Mouse (Mus musculus) hindbrain, embryonic 15.5 days (tissue): ENCODE measurements around the gene Prrg2. TPM values are rescaled to one million over a fixed set of nuclear protein-coding genes. Genes with fewer than 3 reads are reported as not detected.
"Not testable (repeated sequence)": the region's sequence is repeated elsewhere in the genome, so short reads cannot be mapped to it uniquely, and the experiment has no call there.

Source experiments
- ATAC-seq: fragments of 200-750 bp; cut with Nextera tagmentation; 2 replicates; pipeline ENCODE4 v1.8.0; 2017; ENCODE audit warnings: low read depth, moderate number of reproducible peaks, moderate TSS enrichment; ENCODE audit not compliant: low FRiP score
- H3K27ac ChIP-seq: fragments of 300-500 bp; sonication (generic); replicated peaks from 2 replicates; pipeline ENCODE4 v1.5.1; 2015; ENCODE audit warnings: mild to moderate bottlenecking, inconsistent platforms
- H3K27me3 ChIP-seq: fragments of 300-500 bp; sonication (generic); 2 replicates; pipeline ENCODE4 v1.6.1; 2015; ENCODE audit warnings: control low read depth, inconsistent platforms
- H3K36me3 ChIP-seq: fragments of 300-500 bp; sonication (generic); 2 replicates; pipeline ENCODE4 v1.6.1; 2015; ENCODE audit warnings: control low read depth, inconsistent platforms
- H3K4me1 ChIP-seq: fragments of 300-500 bp; sonication (generic); replicated peaks from 2 replicates; pipeline ENCODE4 v1.6.1; 2015; ENCODE audit warnings: control low read depth, inconsistent platforms
- H3K4me2 ChIP-seq: fragments of 300-500 bp; sonication (generic); 2 replicates; pipeline ENCODE4 v1.6.1; 2015; ENCODE audit warnings: moderate library complexity, mild to moderate bottlenecking, inconsistent platforms
- H3K4me3 ChIP-seq: fragments of 300-500 bp; sonication (generic); 2 replicates; pipeline ENCODE4 v1.5.1; 2015; ENCODE audit warnings: mild to moderate bottlenecking, inconsistent platforms
- H3K9ac ChIP-seq: fragments of 300-500 bp; sonication (generic); 2 replicates; pipeline ENCODE4 v1.6.1; 2015; ENCODE audit warnings: inconsistent platforms
- H3K9me3 ChIP-seq: fragments of 300-500 bp; sonication (generic); 2 replicates; pipeline ENCODE4 v1.6.1; 2016; ENCODE audit warnings: control low read depth, inconsistent platforms
- WGBS: fragments of 180-500 bp; shearing (Covaris S2); methylation state at CpG from one replicate; pipeline ENCODE4 v1.1.7; 2015; 5-methylcytosine and 5-hydroxymethylcytosine counted together
- polyA plus RNA-seq: library from polyadenylated mRNA; unstranded; fragments of >200 nt; fragmentation: Nextera tagmentation; extraction: Ambion mirVana; gene quantifications from 2 replicates; pipeline ENCODE4 v1.2.1, GENCODE M21; 2015

The Prrg2 gene
- polyA plus RNA-seq, 1 experiment from 2014 or later, result 16.3 TPM

DNA sequence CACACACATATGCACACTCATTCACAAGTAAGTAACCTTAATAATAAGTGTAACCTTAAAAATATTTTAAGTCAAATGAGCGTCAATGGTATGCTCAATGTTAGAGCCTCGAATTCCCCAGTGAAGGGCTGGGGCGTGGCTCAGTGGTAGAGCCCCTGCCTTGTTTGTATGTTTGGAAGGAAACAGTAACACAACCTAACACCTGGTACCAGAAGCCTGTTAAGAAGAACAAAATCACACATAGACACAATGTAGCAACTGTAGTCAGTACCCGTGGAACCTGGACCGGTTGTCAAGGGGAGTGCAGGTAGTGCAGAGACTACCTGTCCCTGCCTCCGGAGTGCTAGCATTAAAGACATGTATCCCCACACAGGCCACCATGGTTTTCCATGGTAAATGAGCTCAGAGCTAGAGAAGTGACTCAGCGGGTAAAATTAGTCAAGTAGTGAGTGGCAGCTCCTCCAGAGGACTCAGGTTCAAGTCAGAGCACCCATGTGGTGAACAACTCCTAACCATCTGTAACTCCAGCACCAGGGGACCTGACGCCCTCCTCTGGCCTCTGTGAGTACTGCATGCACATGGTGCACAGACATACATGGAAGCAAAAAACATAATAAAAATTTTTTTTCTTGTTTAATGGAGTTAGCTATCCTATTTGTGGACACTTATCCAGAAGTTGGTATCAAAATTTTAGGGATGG lies 36.2 kb upstream of the Prrg2 start:
- no peak for ATAC-seq
- Histone ChIP-seq H3K27ac (no peak overlapping the region), H3K4me2 (no peak overlapping the region), H3K9me3 (no peaks in the 10 kb centered on the region), H3K27me3 (no peaks in the 10 kb centered on the region), H3K4me1 (no peaks in the 10 kb centered on the region), H3K4me3 (no peak overlapping the region), H3K9ac (no peak overlapping the region), H3K36me3 (no peaks in the 10 kb centered on the region)
- WGBS, result 87% methylated on average over 8 of the region's 8 CpGs

DNA sequence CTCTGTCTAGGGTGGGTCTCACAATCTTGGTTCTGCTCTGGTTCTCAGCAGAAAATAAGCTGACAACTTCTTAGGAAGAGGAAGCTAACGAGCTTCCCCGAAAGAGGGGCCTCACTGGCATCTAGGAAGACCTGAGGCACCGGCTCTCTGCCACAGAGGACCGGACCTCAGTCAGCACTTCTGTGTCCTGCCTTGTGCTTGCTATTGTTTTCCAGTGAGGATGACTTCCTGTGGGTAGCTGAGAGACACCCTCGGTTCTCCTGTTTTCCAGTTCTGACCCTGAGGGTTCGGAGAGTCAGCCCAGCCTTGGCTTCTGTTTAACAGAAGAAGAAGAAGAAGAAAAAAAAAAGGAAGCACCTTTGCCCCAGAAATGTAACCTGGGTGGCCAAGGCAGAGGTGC lies 35.0 kb upstream of the Prrg2 start:
- ATAC-seq, result no peak
- H3K4me3 ChIP-seq, result no peak overlapping the region
- H3K9ac ChIP-seq, result no peak overlapping the region
- no peak overlapping the region for H3K27ac ChIP-seq
- no peaks in the 10 kb centered on the region for H3K9me3 ChIP-seq
- H3K36me3 ChIP-seq, result no peaks in the 10 kb centered on the region
- H3K4me1 ChIP-seq, result no peaks in the 10 kb centered on the region
- 85% methylated on average over 6 of the region's 6 CpGs for WGBS
- no peak overlapping the region for H3K4me2 ChIP-seq
- H3K27me3 ChIP-seq, result no peaks in the 10 kb centered on the region

DNA sequence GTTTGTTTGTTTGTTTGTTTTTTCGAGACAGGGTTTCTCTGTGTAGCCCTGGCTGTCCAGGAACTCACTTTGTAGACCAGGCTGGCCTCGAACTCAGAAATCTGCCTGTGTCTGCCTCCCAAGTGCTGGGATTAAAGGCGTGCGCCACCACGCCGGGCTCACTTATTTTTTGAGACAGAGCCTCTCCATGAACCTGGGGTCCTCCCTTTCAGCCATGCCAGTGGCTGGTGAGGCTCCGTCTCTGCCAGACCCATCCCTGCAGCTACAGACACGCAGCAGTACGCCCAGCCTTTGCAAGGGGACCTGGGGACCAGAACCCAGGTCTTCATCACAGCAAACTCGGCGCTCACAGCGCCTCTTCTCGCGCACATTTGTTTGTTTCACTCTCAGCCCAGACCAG lies 33.5 kb upstream of the Prrg2 start:
- H3K9me3 ChIP-seq, H3K27ac ChIP-seq, H3K36me3 ChIP-seq, H3K9ac ChIP-seq, H3K4me2 ChIP-seq, ATAC-seq, H3K27me3 ChIP-seq, H3K4me3 ChIP-seq, H3K4me1 ChIP-seq: not testable (repeated sequence)
- 94% methylated on average over 14 of the region's 14 CpGs for WGBS

DNA sequence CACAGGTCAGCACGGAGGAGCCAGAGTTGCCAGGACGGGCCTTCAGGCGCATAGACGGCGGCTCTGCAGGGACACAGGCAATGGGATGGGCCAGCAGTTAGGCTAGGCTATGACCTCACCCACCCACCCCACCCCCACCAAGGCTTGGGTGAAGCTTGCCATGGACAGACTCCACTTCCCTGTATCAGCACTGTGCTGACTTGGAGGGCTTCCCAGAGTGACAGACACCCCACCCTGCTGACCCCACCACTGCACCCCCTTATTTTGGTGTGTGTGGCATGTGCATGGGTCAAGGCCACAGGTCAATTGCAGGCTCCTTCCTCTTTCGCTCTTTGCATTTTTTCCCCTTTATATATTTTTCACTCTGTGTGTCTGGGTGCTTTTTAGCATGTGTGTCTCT lies 32.9 kb upstream of the Prrg2 start:
- no peaks in the 10 kb centered on the region for H3K9me3 ChIP-seq
- H3K4me3 ChIP-seq, result no peak overlapping the region
- no peak overlapping the region for H3K27ac ChIP-seq
- ATAC-seq, result no peak
- no peak overlapping the region for H3K9ac ChIP-seq
- peaks cover 5% of the 10 kb centered on the region; the same call in 1 of the 2 replicates for H3K4me1 ChIP-seq
- 83% methylated on average over 6 of the region's 6 CpGs for WGBS
- H3K27me3 ChIP-seq, result no peaks in the 10 kb centered on the region
- no peak overlapping the region for H3K4me2 ChIP-seq
- H3K36me3 ChIP-seq, result no peaks in the 10 kb centered on the region

DNA sequence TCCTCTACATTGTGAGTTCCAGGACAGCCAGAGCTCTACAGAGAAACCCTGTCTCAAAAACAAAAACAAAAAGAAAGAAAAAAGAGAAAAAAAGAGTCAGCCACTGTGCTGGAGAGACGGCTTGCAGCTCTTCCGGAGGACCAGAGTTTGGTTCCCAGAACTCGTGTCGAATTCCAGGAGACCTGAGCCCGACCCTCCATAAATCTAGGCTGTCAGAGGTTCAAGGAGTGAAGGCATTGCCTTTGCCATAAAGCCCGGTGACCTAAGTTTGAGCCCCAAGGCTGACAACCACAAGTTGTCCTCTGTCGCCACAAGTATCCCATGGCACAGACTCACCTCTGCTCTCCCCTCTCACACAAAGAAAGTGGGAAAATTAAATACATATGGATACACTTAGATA lies 31.6 kb upstream of the Prrg2 start:
- Histone ChIP-seq H3K4me1 (peaks cover 5% of the 10 kb centered on the region; the same call in 1 of the 2 replicates), H3K4me2 (no peak overlapping the region), H3K27ac (no peak overlapping the region), H3K9ac (no peak overlapping the region), H3K36me3 (no peaks in the 10 kb centered on the region), H3K27me3 (no peaks in the 10 kb centered on the region), H3K9me3 (no peaks in the 10 kb centered on the region), H3K4me3 (no peak overlapping the region)
- ATAC-seq, result no peak
- 40% methylated on average over 7 of the region's 7 CpGs for WGBS

DNA sequence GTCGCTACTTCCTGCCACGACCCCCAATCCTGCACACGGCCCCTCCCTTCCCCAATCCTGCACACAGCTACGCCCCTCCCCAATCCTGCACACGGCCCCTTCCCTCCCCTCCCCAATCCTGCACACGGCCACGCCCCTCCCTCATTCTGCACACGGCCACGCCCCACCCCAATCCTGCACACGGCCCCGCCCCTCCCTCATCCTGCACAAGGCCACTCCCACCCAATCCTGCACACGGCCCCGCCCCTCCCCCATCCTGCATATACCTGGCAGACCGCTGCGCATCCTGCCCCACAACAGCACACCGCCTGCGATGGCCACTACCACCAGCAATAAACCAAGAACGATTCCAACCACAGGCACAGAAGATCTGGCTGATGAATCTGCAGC lies 31.0 kb upstream of the Prrg2 start:
- no peaks in the 10 kb centered on the region for H3K27me3 ChIP-seq
- no peaks in the 10 kb centered on the region for H3K36me3 ChIP-seq
- no peak overlapping the region for H3K27ac ChIP-seq
- 41% methylated on average over 18 of the region's 18 CpGs for WGBS
- peaks cover 5% of the 10 kb centered on the region; the same call in 1 of the 2 replicates for H3K4me1 ChIP-seq
- no peak overlapping the region for H3K4me2 ChIP-seq
- no peak overlapping the region for H3K9ac ChIP-seq
- ATAC-seq, result no peak
- no peak overlapping the region for H3K4me3 ChIP-seq
- no peaks in the 10 kb centered on the region for H3K9me3 ChIP-seq

DNA sequence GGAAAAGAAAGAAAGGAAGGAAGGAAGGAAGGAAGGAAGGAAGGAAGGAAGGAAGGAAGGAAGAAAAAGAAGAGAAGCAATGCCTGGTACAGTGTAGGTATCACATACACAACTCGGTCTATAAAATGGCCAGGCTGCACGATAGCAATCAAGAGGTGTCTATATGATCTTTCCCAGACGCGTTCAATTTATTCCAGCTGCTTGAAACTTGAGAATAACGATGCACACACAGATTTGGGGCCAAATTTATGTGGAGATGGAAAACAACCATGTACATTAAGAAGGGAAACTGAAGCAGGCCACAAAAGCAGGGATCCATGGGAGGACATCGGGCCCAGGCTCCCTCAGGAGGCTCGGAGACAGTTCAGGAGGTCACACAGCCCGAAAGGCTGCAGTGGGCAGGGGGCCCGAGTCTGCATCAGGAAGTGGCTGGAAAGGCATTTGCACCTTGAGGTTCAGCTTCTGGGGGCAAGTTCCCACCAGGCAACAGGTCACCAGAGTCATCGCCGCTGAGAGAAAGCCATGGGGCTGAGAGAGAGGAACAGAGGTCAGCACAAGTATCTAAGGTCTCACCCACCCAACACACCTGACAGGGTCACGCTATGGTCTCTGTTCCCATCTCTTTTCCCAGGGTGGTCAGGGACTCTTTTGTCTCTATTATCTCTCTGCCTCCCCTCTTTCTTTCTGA lies 30.5 kb upstream of the Prrg2 start:
- Histone ChIP-seq H3K9me3 (no peaks in the 10 kb centered on the region), H3K4me1 (peaks cover 5% of the 10 kb centered on the region; the same call in 1 of the 2 replicates), H3K27me3 (no peaks in the 10 kb centered on the region), H3K4me3 (no peak overlapping the region), H3K4me2 (no peak overlapping the region), H3K36me3 (no peaks in the 10 kb centered on the region), H3K9ac (no peak overlapping the region), H3K27ac (no peak overlapping the region)
- WGBS, result 65% methylated on average over 12 of the region's 12 CpGs
- no peak for ATAC-seq

DNA sequence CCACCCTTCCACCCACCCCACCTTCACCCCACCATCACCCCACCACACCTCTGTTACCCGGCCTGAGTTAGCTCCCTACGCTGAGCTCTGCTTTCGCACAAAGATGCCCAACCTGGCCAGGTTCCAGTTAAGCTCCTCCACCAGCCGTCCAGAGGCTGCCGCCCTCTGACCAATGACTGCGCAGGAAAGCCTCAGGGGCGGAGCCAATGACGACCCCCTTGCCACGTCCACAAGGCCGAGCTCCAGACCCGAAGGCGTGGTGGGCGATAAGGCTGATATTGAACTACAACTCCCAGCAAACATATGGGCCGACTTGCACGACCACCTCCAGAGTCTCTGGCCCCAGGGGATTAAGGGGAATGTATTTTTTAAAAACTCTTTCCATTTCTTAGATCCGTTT lies 29.6 kb upstream of the Prrg2 start, which contains the start of gene Rcn3:
Rcn3 (minus strand) TSS at position 174 of the 400 bp plus-strand sequence.
- Histone ChIP-seq H3K4me1 (peaks cover 5% of the 10 kb centered on the region; the same call in 1 of the 2 replicates), H3K4me2 (peak within 1 kb of the TSS; percentile 64), H3K9me3 (no peaks in the 10 kb centered on the region), H3K4me3 (peak within 1 kb of the TSS; percentile 40), H3K27me3 (no peaks in the 10 kb centered on the region), H3K36me3 (no peaks in the 10 kb centered on the region), H3K27ac (peak within 1 kb of the TSS; percentile 24; the same call in 1 of the 2 replicates), H3K9ac (0 out of 2 replicates have a peak within 1 kb of the TSS, but pooled peaks have one; percentile 35)
- under 1% methylated on average over 16 of the region's 16 CpGs for WGBS
- peak; percentile 92 for ATAC-seq

DNA sequence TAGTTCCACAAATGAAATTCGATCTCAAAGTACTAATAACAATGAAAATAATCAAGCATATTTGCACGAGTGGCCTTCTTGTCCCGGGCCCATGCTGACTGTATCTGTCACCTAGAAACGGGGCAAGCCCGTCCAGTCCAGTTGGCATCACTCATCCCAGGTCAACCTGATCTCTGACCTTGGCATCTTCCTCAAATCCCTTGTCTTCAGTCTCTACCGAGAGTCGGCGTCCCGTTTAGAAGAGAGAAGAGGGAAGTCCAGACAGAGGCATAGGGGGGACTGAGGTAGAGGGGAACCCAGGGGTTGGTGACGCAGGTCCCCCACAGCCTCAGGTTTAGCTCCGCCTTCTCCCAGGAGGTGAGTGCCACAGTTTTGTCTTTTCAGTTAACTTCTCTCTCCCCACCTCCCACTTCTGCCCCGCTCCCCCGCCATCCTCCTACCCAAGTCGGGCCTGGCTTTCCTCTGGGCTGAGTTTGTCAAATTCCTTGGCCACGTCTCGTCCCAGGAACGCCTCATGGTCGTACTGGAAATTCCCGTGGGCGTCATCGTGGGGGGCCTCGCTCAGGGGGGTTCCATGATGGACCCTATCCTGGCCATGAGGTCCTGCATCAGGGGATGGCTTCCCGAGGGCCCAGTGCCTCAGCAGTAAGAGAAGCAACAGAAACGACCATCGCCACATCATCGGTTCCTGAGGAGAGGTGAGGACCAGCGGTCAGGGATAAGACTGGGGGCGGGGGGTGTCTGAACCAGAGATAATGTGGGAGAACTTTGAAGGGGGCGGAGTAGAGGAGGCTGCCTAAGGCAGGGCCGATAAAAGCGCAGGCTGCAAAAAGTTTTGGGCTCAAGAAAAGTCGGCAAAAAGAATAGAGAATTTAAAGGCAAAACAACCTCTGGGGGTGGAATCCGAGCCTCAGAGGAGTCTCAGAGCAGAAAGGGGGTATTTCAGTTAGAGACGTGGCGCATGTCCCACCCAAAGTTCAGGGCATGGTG lies 28.8 kb upstream of the Prrg2 start:
- H3K27me3 ChIP-seq, result no peaks in the 10 kb centered on the region
- ATAC-seq, result peak; percentile 38; the same call in 1 of the 2 replicates
- H3K4me3 ChIP-seq, result peak overlapping the region; percentile 40
- H3K36me3 ChIP-seq, result 0 out of 2 replicates have a peak, but pooled peaks cover 3% of the 10 kb centered on the region
- H3K27ac ChIP-seq, result 0 out of 2 replicates have a peak overlapping the region, but pooled peaks have one; percentile 24
- H3K4me1 ChIP-seq, result peaks cover 5% of the 10 kb centered on the region; the same call in 1 of the 2 replicates
- WGBS, result 18% methylated on average over 35 of the region's 35 CpGs
- peak overlapping the region; percentile 64 for H3K4me2 ChIP-seq
- H3K9ac ChIP-seq, result 0 out of 2 replicates have a peak overlapping the region, but pooled peaks have one; percentile 35
- no peaks in the 10 kb centered on the region for H3K9me3 ChIP-seq

DNA sequence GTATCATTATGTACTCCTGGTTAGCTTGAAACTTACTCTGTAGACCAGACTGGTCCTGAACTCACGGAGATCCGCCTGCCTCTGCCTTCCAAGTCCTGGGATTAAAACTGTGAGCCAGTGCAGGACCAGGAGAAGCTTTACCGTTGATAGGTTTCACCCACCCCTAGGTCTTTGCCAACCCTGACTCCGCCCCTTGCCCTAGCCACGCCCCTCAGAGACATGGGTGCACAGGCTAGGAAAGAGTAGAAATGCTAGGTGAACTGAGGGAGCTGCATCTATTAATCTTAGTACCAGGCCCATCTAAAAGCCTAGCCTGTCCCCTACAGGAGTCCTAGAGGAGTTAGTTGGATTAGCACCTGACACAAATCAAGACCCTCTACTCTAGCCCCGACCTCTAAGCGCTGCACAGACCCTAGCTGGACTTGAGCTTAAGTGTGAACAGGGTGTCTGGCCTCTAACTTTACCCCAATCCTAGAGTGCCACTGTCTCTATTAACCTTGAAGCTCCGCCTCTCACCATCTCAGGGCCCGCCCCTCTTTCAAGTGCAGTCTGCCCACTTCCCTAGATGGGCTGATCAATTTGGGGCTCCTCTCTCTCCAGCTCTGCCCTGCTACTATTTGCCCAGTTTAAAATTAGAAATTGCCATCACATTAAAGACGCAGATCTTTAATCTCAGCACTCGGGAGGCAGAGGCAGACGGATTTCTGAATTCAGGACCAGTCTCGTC lies 27.9 kb upstream of the Prrg2 start:
- WGBS, result 82% methylated on average over 13 of the region's 13 CpGs
- H3K36me3 ChIP-seq, result 0 out of 2 replicates have a peak, but pooled peaks cover 4% of the 10 kb centered on the region
- no peaks in the 10 kb centered on the region for H3K9me3 ChIP-seq
- ATAC-seq, result no peak
- no peaks in the 10 kb centered on the region for H3K27me3 ChIP-seq
- H3K4me1 ChIP-seq, result peaks cover 5% of the 10 kb centered on the region; the same call in 1 of the 2 replicates
- no peak overlapping the region for H3K27ac ChIP-seq
- no peak overlapping the region for H3K9ac ChIP-seq
- no peak overlapping the region for H3K4me2 ChIP-seq
- H3K4me3 ChIP-seq, result no peak overlapping the region

DNA sequence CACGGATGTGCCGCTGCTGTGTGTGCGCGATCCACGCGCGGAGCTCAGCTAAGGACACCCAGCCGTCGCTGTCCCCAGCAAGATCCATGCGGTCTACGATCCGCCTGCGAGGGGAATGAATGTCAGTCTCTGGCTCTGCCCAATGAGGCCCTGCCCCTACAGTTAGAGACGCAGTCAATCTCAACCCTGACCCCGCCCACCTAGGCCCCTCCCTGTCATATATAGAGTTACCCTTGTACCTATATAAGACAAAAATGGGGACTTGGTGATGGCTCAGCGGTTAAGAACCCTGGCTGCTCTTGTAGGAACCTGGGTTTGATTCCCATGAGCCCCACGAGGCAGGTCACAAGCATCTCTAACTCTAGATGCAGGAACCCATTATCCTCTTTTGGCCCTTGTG lies 26.1 kb upstream of the Prrg2 start:
- H3K36me3 ChIP-seq, result 0 out of 2 replicates have a peak, but pooled peaks cover 4% of the 10 kb centered on the region
- no peak for ATAC-seq
- WGBS, result 93% methylated on average over 17 of the region's 17 CpGs
- H3K4me2 ChIP-seq, result no peak overlapping the region
- H3K9ac ChIP-seq, result no peak overlapping the region
- no peaks in the 10 kb centered on the region for H3K27me3 ChIP-seq
- no peak overlapping the region for H3K4me3 ChIP-seq
- peaks cover 5% of the 10 kb centered on the region; the same call in 1 of the 2 replicates for H3K4me1 ChIP-seq
- no peaks in the 10 kb centered on the region for H3K9me3 ChIP-seq
- H3K27ac ChIP-seq, result no peak overlapping the region
